Mouse (Mus musculus) gastrocnemius, postnatal 10 days (tissue): ENCODE measurements around the gene Sh3bp2. TPM values are rescaled to one million over a fixed set of nuclear protein-coding genes. Genes with fewer than 3 reads are reported as not detected.

Experiments used
- microRNA-seq, 2 experiments: library from miRNA; unstranded; fragments of <30 nt; microRNA quantifications; one replicate each; pipeline ENCODE4 v1.2.0; 2021
- total RNA-seq, 2 experiments: library from RNA; stranded (reverse); gene quantifications; 2 replicates each; pipeline ENCODE4 v1.2.3; 2021

Sh3bp2 gene
- total RNA-seq, 2 experiments from 2014 or later: 3.3 to 6.2 TPM

Small RNA genes lying within 50 kb of the gene (microRNA-seq; reads per million reads assigned to microRNA genes)
- gene Mir7036b: 0 to 0.64 reads per million in 2 experiments

Other genes starting within 250 kb of the Sh3bp2 start
- 1 to 10 TPM; 1.1 to 1.5 TPM for gene Zfyve28, start 237.4 kb upstream of the Sh3bp2 start, total RNA-seq
- under 1 TPM in 1 of 2 experiments, not detected in 1; 0.12 TPM for gene Cfap99, start 237.2 kb upstream of the Sh3bp2 start, total RNA-seq
- gene Rnf4, start 189.5 kb upstream of the Sh3bp2 start, total RNA-seq: 10 to 100 TPM; 38.8 to 42.8 TPM
- gene Fam193a, start 155.9 kb upstream of the Sh3bp2 start, total RNA-seq: 10 to 100 TPM; 19.6 to 26.6 TPM
- 1 to 10 TPM; 3.3 to 6.0 TPM for gene Tnip2, start 11.8 kb upstream of the Sh3bp2 start, total RNA-seq
- gene Add1, start 47.8 kb downstream of the Sh3bp2 start, total RNA-seq: 100 to 1,000 TPM in 1 of 2 experiments, 10 to 100 TPM in 1; 92.4 to 125 TPM
- 10 to 100 TPM; 15.0 to 17.5 TPM for gene Mfsd10, start 111.4 kb downstream of the Sh3bp2 start, total RNA-seq
- gene Nop14, start 134.3 kb downstream of the Sh3bp2 start, total RNA-seq: 10 to 100 TPM; 11.0 to 14.4 TPM
- 1 to 10 TPM; 1.4 to 1.5 TPM for gene Grk4, start 134.5 kb downstream of the Sh3bp2 start, total RNA-seq
- gene Htt, start 235.9 kb downstream of the Sh3bp2 start, total RNA-seq: 10 to 100 TPM in 1 of 2 experiments, 1 to 10 TPM in 1; 9.9 to 14.1 TPM